8 mouse cellular contexts compared by ENCODE assay signal in genomic region chr13:74390371-74390990, GRCm38 (mm10). TPM values are rescaled to one million over a fixed set of nuclear protein-coding genes. Genes with fewer than 3 reads are reported as not detected.
DNase-seq lines count a peak whose midpoint lies in the region; ATAC-seq and TF ChIP-seq lines count a peak whose summit lies in the region.

TSS of gene Zfp72 (minus strand) at chr13:74390836.

- no peaks in the 10 kb centered on the region for H3K27me3 ChIP-seq in intestine, embryonic 14.5 days (replicated peaks; ENCODE audit: control insufficient read depth, insufficient read depth, low read length)

- WGBS in intestine, embryonic 14.5 days, result 2% methylated on average over 14 of the region's 14 CpGs

- H3K27ac ChIP-seq in cortical plate, adult 2 months (ENCODE audit: insufficient read depth, low read length), result no peak within 1 kb of the TSS; the same call in 1 of the 2 replicates
- no peak within 1 kb of the TSS for H3K27ac ChIP-seq in intestine, embryonic 14.5 days (ENCODE audit: low read depth)

- H3K4me1 ChIP-seq in cortical plate, adult 2 months (ENCODE audit: control insufficient read depth, insufficient read depth, low read length), result no peaks in the 10 kb centered on the region; the same call in 1 of the 2 replicates
- H3K4me1 ChIP-seq in intestine, embryonic 14.5 days (replicated peaks; ENCODE audit: control insufficient read depth, insufficient read depth, low read length), result no peaks in the 10 kb centered on the region

- TF ChIP-seq POLR2A in cortical plate, adult 2 months (IDR thresholded peaks at IDR 0.05; ENCODE audit: extremely low read depth, insufficient read depth, low read length), result peak; percentile 68

- H3K4me2 ChIP-seq in intestine, embryonic 14.5 days (ENCODE audit: low read length), result peak within 1 kb of the TSS; percentile 74

- no peak for TF ChIP-seq CTCF in cortical plate, adult 2 months (IDR thresholded peaks at IDR 0.05; ENCODE audit: extremely low read depth, insufficient read depth, low read length)

- peak within 1 kb of the TSS; percentile 69 for H3K9ac ChIP-seq in intestine, embryonic 14.5 days (ENCODE audit: low read length)

- H3K36me3 ChIP-seq in intestine, embryonic 14.5 days (ENCODE audit: control insufficient read depth, insufficient read depth, low read length), result no peaks in the 10 kb centered on the region

- peak within 1 kb of the TSS; percentile 95 for H3K4me3 ChIP-seq in cortical plate, adult 2 months (ENCODE audit: insufficient read depth, low read length)
- peak within 1 kb of the TSS; percentile 87 for H3K4me3 ChIP-seq in intestine, embryonic 14.5 days (ENCODE audit: low read depth, low read length)

- H3K9me3 ChIP-seq in intestine, embryonic 14.5 days (ENCODE audit: control insufficient read depth, low read length), result no peaks in the 10 kb centered on the region

- peak; percentile 36 for DNase-seq in gastrocnemius, postnatal 25 days
- peak; percentile 86 for DNase-seq in intestine, embryonic 14.5 days (ENCODE audit: low spot score)
- peak; percentile 74 to 81 for DNase-seq in left cerebral cortex, postnatal 10 days (ENCODE audit: extremely low spot score in 1 of 2, low spot score in 2 of 2)
- peak; percentile 84 to 91 for DNase-seq in right cerebral cortex, postnatal 10 days (ENCODE audit: low spot score in 2 of 2)
- DNase-seq in yolk sac, embryonic 10.5 days (ENCODE audit: low spot score), result peak; percentile 68

- intact Hi-C loops in left cerebral cortex, postnatal 10 days (cut with DNase I), result no loop called here

- ATAC-seq in activated CD4-positive, CD25-positive, alpha-beta regulatory T cell, adult 4 months, result peak; percentile 92
- ATAC-seq in intestine, embryonic 14.5 days (replicated peaks; ENCODE audit: low FRiP score, low TSS enrichment, low read depth), result peak; percentile 88
- peak; percentile 95 for ATAC-seq in megakaryocyte progenitor cell, adult 5-6 weeks (replicated peaks; ENCODE audit: poor library complexity)

RNA-seq across cellular contexts. Expression of gene Zfp72, which starts in this region (rescaled TPM):
- 1 to 10 TPM in 1 of 2 experiments, under 1 TPM in 1; 0.65 to 2.1 TPM for polyA plus RNA-seq in activated CD4-positive, CD25-positive, alpha-beta regulatory T cell, adult 4 months (2017; shearing (Covaris generic))
- 2.8 and 3.0 TPM in 2 replicates for polyA plus RNA-seq in cortical plate, adult 2 months (2012; rRNA removed)
- total RNA-seq in gastrocnemius, postnatal 25 days (2021), result 1 to 10 TPM; 2.6 to 2.7 TPM
- 4.5 and 6.3 TPM in 2 replicates for polyA plus RNA-seq in intestine, embryonic 14.5 days (2014; fragmentation: Nextera tagmentation; extraction: Ambion mirVana)
- total RNA-seq in left cerebral cortex, postnatal 10 days (2021), result 1 to 10 TPM; 4.4 to 5.9 TPM
- 3.6 and 7.1 TPM in 2 replicates for total RNA-seq in megakaryocyte progenitor cell, adult 5-6 weeks (2015)
- total RNA-seq in megakaryocyte progenitor cell, adult 5-6 weeks (2017), result 5.4 and 8.7 TPM in 2 replicates

Comparison
In these comparisons a context has a peak if more than half of its experiments do, and no peak if none do; other contexts are left out.
1. DNase-seq: peak in every context shown above with its lines; median percentile 88 in right cerebral cortex, postnatal 10 days; 86 in intestine, embryonic 14.5 days; 78 in left cerebral cortex, postnatal 10 days; 68 in yolk sac, embryonic 10.5 days; 36 in gastrocnemius, postnatal 25 days.